Mouse (Mus musculus) induced T-regulatory cell, adult 2 months (primary cell): ENCODE results near the gene Myom3.

Experiments
- DNase-seq: peaks from one replicate; pipeline ENCODE4 v3.0.0-alpha.2; 2012; ENCODE audit warnings: low read depth

Gene Myom3

GRCm38 (mm10) chr4:135761569-135761968 lies 2.1 kb downstream of the Myom3 start:
- DNase-seq = no peak

GRCm38 (mm10) chr4:135762251-135762906 lies 2.9 kb downstream of the Myom3 start:
- peak; percentile 63 for DNase-seq

- no peak for DNase-seq
Observed at GRCm38 (mm10) chr4:135764700-135765099, 5.2 kb downstream of the Myom3 start.

- no peak for DNase-seq
Observed at GRCm38 (mm10) chr4:135765707-135766106, 6.2 kb downstream of the Myom3 start.

- DNase-seq = no peak
Observed at GRCm38 (mm10) chr4:135766976-135767375, 7.5 kb downstream of the Myom3 start.

- peak; percentile 16 for DNase-seq
Observed at GRCm38 (mm10) chr4:135768572-135769526, 9.3 kb downstream of the Myom3 start.

GRCm38 (mm10) chr4:135770611-135771305 lies 11.2 kb downstream of the Myom3 start:
- DNase-seq = no peak

- peak; percentile 12 for DNase-seq
Observed at GRCm38 (mm10) chr4:135771592-135771991, 12.1 kb downstream of the Myom3 start.

- DNase-seq = no peak
Observed at GRCm38 (mm10) chr4:135772671-135773070, 13.2 kb downstream of the Myom3 start.

GRCm38 (mm10) chr4:135774496-135774895 lies 15.0 kb downstream of the Myom3 start:
- no peak for DNase-seq

- no peak for DNase-seq
Observed at GRCm38 (mm10) chr4:135776850-135777249, 17.3 kb downstream of the Myom3 start.

GRCm38 (mm10) chr4:135779661-135780060 lies 20.1 kb downstream of the Myom3 start:
- no peak for DNase-seq

- DNase-seq = no peak
Observed at GRCm38 (mm10) chr4:135780255-135780654, 20.7 kb downstream of the Myom3 start.

GRCm38 (mm10) chr4:135781304-135781703 lies 21.8 kb downstream of the Myom3 start:
- DNase-seq = no peak

- DNase-seq = no peak
Observed at GRCm38 (mm10) chr4:135786581-135786980, 27.1 kb downstream of the Myom3 start.

- DNase-seq = no peak
Observed at GRCm38 (mm10) chr4:135787271-135787670, 27.8 kb downstream of the Myom3 start.

- DNase-seq = no peak
Observed at GRCm38 (mm10) chr4:135789135-135789534, 29.6 kb downstream of the Myom3 start.

- DNase-seq = no peak
Observed at GRCm38 (mm10) chr4:135792821-135793220, 33.3 kb downstream of the Myom3 start.

- DNase-seq = no peak
Observed at GRCm38 (mm10) chr4:135797931-135798330, 38.4 kb downstream of the Myom3 start.

- peak; percentile 88 for DNase-seq
Observed at GRCm38 (mm10) chr4:135801543-135801942, 42.0 kb downstream of the Myom3 start.

- DNase-seq = peak; percentile 64
Observed at GRCm38 (mm10) chr4:135803299-135803698, 43.8 kb downstream of the Myom3 start.

- no peak for DNase-seq
Observed at GRCm38 (mm10) chr4:135804169-135804568, 44.7 kb downstream of the Myom3 start.
